Comparison of ENCODE assay signal across 23 mouse cellular contexts in genomic region chrX:101289037-101289436, GRCm38 (mm10). TPM values are rescaled to one million over a fixed set of nuclear protein-coding genes. Genes with fewer than 3 reads are reported as not detected.
DNase-seq lines count a peak whose midpoint lies in the region; ATAC-seq and TF ChIP-seq lines count a peak whose summit lies in the region.
"Had no signal": no experiment of that assay in that cellular context is flagged by ENCODE, and none has a peak within 500 bp of the region (broad histone marks: within the 10 kb centered on the region; RNA-seq: fewer than 3 reads in every experiment).

No protein-coding gene starts in this region.

- no peak for TF ChIP-seq CTCF in liver, postnatal 0 days (IDR thresholded peaks at IDR 0.05; ENCODE audit: low read depth)
- TF ChIP-seq CTCF in liver, embryonic 14.5 days (IDR thresholded peaks at IDR 0.05; ENCODE audit: low read depth): no peak

- peak overlapping the region; percentile 84; the same call in 1 of the 2 replicates for H3K27ac ChIP-seq in liver, embryonic 11.5 days (ENCODE audit: low read depth, low read length)
- H3K27ac ChIP-seq in liver, postnatal 0 days (ENCODE audit: low read depth): no peak overlapping the region
- H3K27ac ChIP-seq in liver, embryonic 13.5 days: peak overlapping the region; percentile 98
- H3K27ac ChIP-seq in liver, embryonic 14.5 days: peak overlapping the region; percentile 97
- peak overlapping the region; percentile 93 for H3K27ac ChIP-seq in liver, embryonic 16.5 days (ENCODE audit: low read length)
- H3K27ac ChIP-seq in hindbrain, embryonic 11.5 days (ENCODE audit: low read depth, low read length): no peak overlapping the region
- H3K27ac ChIP-seq: embryonic facial prominence, embryonic 10.5 days; embryonic facial prominence, embryonic 12.5 days; forebrain, embryonic 13.5 days; forebrain, embryonic 15.5 days had no signal

- no peak for ATAC-seq in liver, embryonic 11.5 days (replicated peaks; ENCODE audit: low FRiP score)
- ATAC-seq in liver, postnatal 0 days: no peak
- no peak for ATAC-seq in liver, embryonic 13.5 days (ENCODE audit: low read depth)
- no peak for ATAC-seq in liver, embryonic 14.5 days (ENCODE audit: insufficient read depth)
- no peak for ATAC-seq in liver, embryonic 16.5 days (ENCODE audit: low read depth)
- no peak for ATAC-seq in hindbrain, embryonic 11.5 days (ENCODE audit: low FRiP score)
- ATAC-seq: forebrain, embryonic 13.5 days; forebrain, embryonic 15.5 days had no signal

- peaks cover 8% of the 10 kb centered on the region; the same call in 1 of the 2 replicates for H3K4me1 ChIP-seq in liver, embryonic 11.5 days (replicated peaks; ENCODE audit: control insufficient read depth, insufficient read depth, low read length)
- H3K4me1 ChIP-seq in liver, postnatal 0 days (ENCODE audit: insufficient read depth): peaks cover 3% of the 10 kb centered on the region; the same call in 1 of the 2 replicates
- peaks cover 58% of the 10 kb centered on the region for H3K4me1 ChIP-seq in liver, embryonic 13.5 days (replicated peaks)
- peaks cover 33 to 45% of the 10 kb centered on the region in 2 experiments for H3K4me1 ChIP-seq in liver, embryonic 14.5 days (replicated peaks; ENCODE audit: control insufficient read depth in 2 of 2, insufficient read depth in 2 of 2, low read length in 1 of 2)
- peaks cover 41% of the 10 kb centered on the region for H3K4me1 ChIP-seq in liver, embryonic 16.5 days (ENCODE audit: control insufficient read depth, low read depth, low read length)
- H3K4me1 ChIP-seq in hindbrain, embryonic 11.5 days (replicated peaks; ENCODE audit: control insufficient read depth, insufficient read depth, low read length): no peaks in the 10 kb centered on the region
- H3K4me1 ChIP-seq: embryonic facial prominence, embryonic 10.5 days; embryonic facial prominence, embryonic 12.5 days; forebrain, embryonic 13.5 days; forebrain, embryonic 15.5 days had no signal

- H3K9ac ChIP-seq in liver, embryonic 11.5 days (ENCODE audit: low read depth, low read length): no peak overlapping the region
- no peak overlapping the region for H3K9ac ChIP-seq in liver, postnatal 0 days (replicated peaks)
- H3K9ac ChIP-seq in liver, embryonic 13.5 days: no peak overlapping the region
- no peak overlapping the region for H3K9ac ChIP-seq in liver, embryonic 14.5 days (replicated peaks)
- no peak overlapping the region for H3K9ac ChIP-seq in liver, embryonic 16.5 days (ENCODE audit: low read depth, low read length)
- H3K9ac ChIP-seq in hindbrain, embryonic 11.5 days (ENCODE audit: low read depth, low read length): no peak overlapping the region
- H3K9ac ChIP-seq: embryonic facial prominence, embryonic 12.5 days; forebrain, embryonic 13.5 days; forebrain, embryonic 15.5 days had no signal

- no peaks in the 10 kb centered on the region; the same call in 1 of the 2 replicates for H3K27me3 ChIP-seq in liver, embryonic 11.5 days (replicated peaks; ENCODE audit: control insufficient read depth, insufficient read depth, low read length)
- no peaks in the 10 kb centered on the region for H3K27me3 ChIP-seq in liver, postnatal 0 days (ENCODE audit: insufficient read depth, low read length)
- H3K27me3 ChIP-seq in liver, embryonic 13.5 days: no peaks in the 10 kb centered on the region
- H3K27me3 ChIP-seq in liver, embryonic 14.5 days (ENCODE audit: control insufficient read depth, insufficient read depth, low read length): no peaks in the 10 kb centered on the region
- H3K27me3 ChIP-seq in liver, embryonic 16.5 days (ENCODE audit: control insufficient read depth, insufficient read depth, low read depth, low read length): no peaks in the 10 kb centered on the region; the same call in 1 of the 2 replicates
- H3K27me3 ChIP-seq in hindbrain, embryonic 11.5 days (ENCODE audit: control insufficient read depth, insufficient read depth, low read length): no peaks in the 10 kb centered on the region
- H3K27me3 ChIP-seq: forebrain, embryonic 13.5 days; forebrain, embryonic 15.5 days had no signal

- TF ChIP-seq EP300 in liver, postnatal 0 days (IDR thresholded peaks at IDR 0.05; ENCODE audit: low read depth): no peak
- no peak for TF ChIP-seq EP300 in liver, embryonic 14.5 days (IDR thresholded peaks at IDR 0.05; ENCODE audit: low read depth)

- no peak for DNase-seq in liver, embryonic 11.5 days (ENCODE audit: low spot score)
- DNase-seq in liver, postnatal 0 days: no peak
- no peak for DNase-seq in liver, embryonic 13.5 days
- DNase-seq in liver, embryonic 14.5 days (ENCODE audit: low read depth in 3 of 3, low spot score in 3 of 3): no peak
- DNase-seq in adrenal gland, adult (ENCODE audit: inconsistent age in 2 of 2, low spot score in 1 of 2): no peak
- no peak for DNase-seq in hindbrain, embryonic 11.5 days (ENCODE audit: low spot score)
- DNase-seq: adrenal gland, adult 8-10 months; adrenal gland, postnatal 14 days; adrenal gland, postnatal 36 days; cerebellum, adult 11-12 months; cerebellum, adult 2 months; cerebellum, adult 9-10 months; cerebellum, postnatal 10 days; cerebellum, postnatal 25 days had no signal

- H3K4me2 ChIP-seq in liver, embryonic 11.5 days: no peak overlapping the region
- H3K4me2 ChIP-seq in liver, postnatal 0 days (ENCODE audit: low read depth, low read length): no peak overlapping the region
- peak overlapping the region; percentile 61; the same call in 1 of the 2 replicates for H3K4me2 ChIP-seq in liver, embryonic 13.5 days
- peak overlapping the region; percentile 69 for H3K4me2 ChIP-seq in liver, embryonic 14.5 days (ENCODE audit: low read depth)
- H3K4me2 ChIP-seq in liver, embryonic 16.5 days (ENCODE audit: low read depth, low read length): peak overlapping the region; percentile 42
- H3K4me2 ChIP-seq in hindbrain, embryonic 11.5 days (replicated peaks; ENCODE audit: low read depth, low read length): no peak overlapping the region
- H3K4me2 ChIP-seq: embryonic facial prominence, embryonic 12.5 days; forebrain, embryonic 13.5 days; forebrain, embryonic 15.5 days had no signal

- peaks cover 32% of the 10 kb centered on the region for H3K36me3 ChIP-seq in liver, embryonic 11.5 days (ENCODE audit: control insufficient read depth, insufficient read depth, low read length)
- H3K36me3 ChIP-seq in liver, postnatal 0 days (replicated peaks; ENCODE audit: insufficient read depth, low read length): peaks cover 39% of the 10 kb centered on the region
- H3K36me3 ChIP-seq in liver, embryonic 13.5 days: peaks cover 93% of the 10 kb centered on the region
- H3K36me3 ChIP-seq in liver, embryonic 14.5 days (replicated peaks; ENCODE audit: control insufficient read depth, insufficient read depth, low read depth): peaks cover 79% of the 10 kb centered on the region
- peaks cover 37% of the 10 kb centered on the region for H3K36me3 ChIP-seq in liver, embryonic 16.5 days (ENCODE audit: control insufficient read depth, insufficient read depth)
- no peaks in the 10 kb centered on the region for H3K36me3 ChIP-seq in hindbrain, embryonic 11.5 days (ENCODE audit: control insufficient read depth, insufficient read depth, low read length)

- 86% methylated on average over 7 of the region's 7 CpGs for WGBS in liver, embryonic 11.5 days
- WGBS in liver, postnatal 0 days (ENCODE audit: insufficient replicate concordance): 84% methylated on average over 7 of the region's 7 CpGs
- WGBS in liver, embryonic 13.5 days (ENCODE audit: insufficient replicate concordance): 80% methylated on average over 7 of the region's 7 CpGs
- WGBS in liver, embryonic 14.5 days (ENCODE audit: insufficient replicate concordance): 75% methylated on average over 7 of the region's 7 CpGs
- WGBS in liver, embryonic 16.5 days (ENCODE audit: insufficient replicate concordance): 74% methylated on average over 7 of the region's 7 CpGs
- WGBS in hindbrain, embryonic 11.5 days: 88% methylated on average over 7 of the region's 7 CpGs

- H3K4me3 ChIP-seq in liver, embryonic 11.5 days (ENCODE audit: low read depth, low read length): no peak overlapping the region
- H3K4me3 ChIP-seq in liver, postnatal 0 days (ENCODE audit: low read depth, low read length): no peak overlapping the region
- H3K4me3 ChIP-seq in liver, embryonic 13.5 days (replicated peaks): no peak overlapping the region
- no peak overlapping the region for H3K4me3 ChIP-seq in liver, embryonic 14.5 days (ENCODE audit: insufficient read depth in 1 of 2, low read depth in 2 of 2, low read length in 2 of 2)
- H3K4me3 ChIP-seq in liver, embryonic 16.5 days (ENCODE audit: low read depth, low read length): no peak overlapping the region
- no peak overlapping the region for H3K4me3 ChIP-seq in hindbrain, embryonic 11.5 days (ENCODE audit: low read depth, low read length)
- H3K4me3 ChIP-seq: embryonic facial prominence, embryonic 10.5 days; embryonic facial prominence, embryonic 12.5 days; forebrain, embryonic 13.5 days; forebrain, embryonic 15.5 days had no signal

- no peaks in the 10 kb centered on the region for H3K9me3 ChIP-seq in liver, embryonic 11.5 days (ENCODE audit: control insufficient read depth, low read length)
- H3K9me3 ChIP-seq in liver, postnatal 0 days (ENCODE audit: low read length): no peaks in the 10 kb centered on the region
- H3K9me3 ChIP-seq in liver, embryonic 13.5 days (replicated peaks): no peaks in the 10 kb centered on the region
- H3K9me3 ChIP-seq in liver, embryonic 14.5 days (ENCODE audit: control insufficient read depth, low read length): no peaks in the 10 kb centered on the region
- no peaks in the 10 kb centered on the region for H3K9me3 ChIP-seq in liver, embryonic 16.5 days (replicated peaks; ENCODE audit: control insufficient read depth, low read length)
- no peaks in the 10 kb centered on the region for H3K9me3 ChIP-seq in hindbrain, embryonic 11.5 days (ENCODE audit: control insufficient read depth, low read length)
- H3K9me3 ChIP-seq: embryonic facial prominence, embryonic 10.5 days; embryonic facial prominence, embryonic 12.5 days; forebrain, embryonic 13.5 days; forebrain, embryonic 15.5 days had no signal

RNA-seq across cellular contexts. Expression of gene Nlgn3, which starts 9.9 kb away (rescaled TPM):
- polyA plus RNA-seq in liver, embryonic 11.5 days (2014; fragmentation: Nextera tagmentation; extraction: Ambion mirVana): 0.51 and 0.59 TPM in 2 replicates
- 0.05 and 0.06 TPM in 2 replicates for polyA plus RNA-seq in liver, postnatal 0 days (2015; fragmentation: Nextera tagmentation; extraction: Ambion mirVana)
- 0.14 and 0.21 TPM in 2 replicates for polyA plus RNA-seq in liver, embryonic 13.5 days (2015; fragmentation: Nextera tagmentation; extraction: Ambion mirVana)
- polyA plus RNA-seq in liver, embryonic 14.5 days (2012; rRNA removed): 0.03 and 0.06 TPM in 2 replicates
- 0.05 and 0.08 TPM in 2 replicates for polyA plus RNA-seq in liver, embryonic 14.5 days (2014; fragmentation: Nextera tagmentation; extraction: Ambion mirVana)
- 0.06 and 0.11 TPM in 2 replicates for polyA plus RNA-seq in liver, embryonic 16.5 days (2015; fragmentation: Nextera tagmentation; extraction: Ambion mirVana)
- polyA plus RNA-seq in hindbrain, embryonic 11.5 days (2014; fragmentation: Nextera tagmentation; extraction: Ambion mirVana): 24.5 and 29.1 TPM in 2 replicates
- polyA plus RNA-seq: C2C12 had no signal

RNA-seq across cellular contexts. Expression of gene Med12, which starts 15.2 kb away (rescaled TPM):
- polyA plus RNA-seq in liver, embryonic 11.5 days (2014; fragmentation: Nextera tagmentation; extraction: Ambion mirVana): 36.5 and 41.1 TPM in 2 replicates
- 10.2 and 14.3 TPM in 2 replicates for polyA plus RNA-seq in liver, postnatal 0 days (2015; fragmentation: Nextera tagmentation; extraction: Ambion mirVana)
- polyA plus RNA-seq in liver, embryonic 13.5 days (2015; fragmentation: Nextera tagmentation; extraction: Ambion mirVana): 18.4 and 21.1 TPM in 2 replicates
- polyA plus RNA-seq in liver, embryonic 14.5 days (2012; rRNA removed): 34.3 and 37.8 TPM in 2 replicates
- polyA plus RNA-seq in liver, embryonic 14.5 days (2014; fragmentation: Nextera tagmentation; extraction: Ambion mirVana): 21.9 and 27.5 TPM in 2 replicates
- polyA plus RNA-seq in liver, embryonic 16.5 days (2015; fragmentation: Nextera tagmentation; extraction: Ambion mirVana): 21.6 and 25.5 TPM in 2 replicates
- polyA plus RNA-seq in hindbrain, embryonic 11.5 days (2014; fragmentation: Nextera tagmentation; extraction: Ambion mirVana): 39.0 and 44.3 TPM in 2 replicates

RNA-seq across cellular contexts. Expression of gene Gm20489, which starts 20.2 kb away (rescaled TPM):
- polyA plus RNA-seq in liver, embryonic 11.5 days (2014; fragmentation: Nextera tagmentation; extraction: Ambion mirVana): not detected in 2 replicates
- polyA plus RNA-seq in liver, postnatal 0 days (2015; fragmentation: Nextera tagmentation; extraction: Ambion mirVana): not detected in 2 replicates
- 0.08 TPM in 1 of 2 replicates, not detected in the other for polyA plus RNA-seq in liver, embryonic 13.5 days (2015; fragmentation: Nextera tagmentation; extraction: Ambion mirVana)
- polyA plus RNA-seq in liver, embryonic 14.5 days (2012; rRNA removed): not detected in 2 replicates
- not detected in 2 replicates for polyA plus RNA-seq in liver, embryonic 14.5 days (2014; fragmentation: Nextera tagmentation; extraction: Ambion mirVana)
- not detected in 2 replicates for polyA plus RNA-seq in liver, embryonic 16.5 days (2015; fragmentation: Nextera tagmentation; extraction: Ambion mirVana)
- polyA plus RNA-seq in hindbrain, embryonic 11.5 days (2014; fragmentation: Nextera tagmentation; extraction: Ambion mirVana): not detected in 2 replicates
- polyA plus RNA-seq: C2C12; cerebellum, adult 2 months; cortical plate, adult 2 months; embryonic facial prominence, embryonic 10.5 days; embryonic facial prominence, embryonic 12.5 days; embryonic facial prominence, embryonic 14.5 days; forebrain, embryonic 11.5 days; forebrain, embryonic 13.5 days; forebrain, embryonic 15.5 days had no signal

RNA-seq across cellular contexts. Expression of gene Il2rg, which starts 21.0 kb away (rescaled TPM):
- polyA plus RNA-seq in liver, embryonic 11.5 days (2014; fragmentation: Nextera tagmentation; extraction: Ambion mirVana): 16.9 and 19.8 TPM in 2 replicates
- polyA plus RNA-seq in liver, postnatal 0 days (2015; fragmentation: Nextera tagmentation; extraction: Ambion mirVana): 7.7 and 8.0 TPM in 2 replicates
- 9.0 and 11.4 TPM in 2 replicates for polyA plus RNA-seq in liver, embryonic 13.5 days (2015; fragmentation: Nextera tagmentation; extraction: Ambion mirVana)
- polyA plus RNA-seq in liver, embryonic 14.5 days (2012; rRNA removed): 5.5 and 6.4 TPM in 2 replicates
- polyA plus RNA-seq in liver, embryonic 14.5 days (2014; fragmentation: Nextera tagmentation; extraction: Ambion mirVana): 7.8 and 8.3 TPM in 2 replicates
- 7.3 and 8.2 TPM in 2 replicates for polyA plus RNA-seq in liver, embryonic 16.5 days (2015; fragmentation: Nextera tagmentation; extraction: Ambion mirVana)
- polyA plus RNA-seq in hindbrain, embryonic 11.5 days (2014; fragmentation: Nextera tagmentation; extraction: Ambion mirVana): 3.6 TPM in 2 replicates

RNA-seq across cellular contexts. Expression of gene Gm614, which starts 25.2 kb away (rescaled TPM):
- not detected in 2 replicates for polyA plus RNA-seq in liver, embryonic 11.5 days (2014; fragmentation: Nextera tagmentation; extraction: Ambion mirVana)
- polyA plus RNA-seq in liver, postnatal 0 days (2015; fragmentation: Nextera tagmentation; extraction: Ambion mirVana): not detected in 2 replicates
- not detected in 2 replicates for polyA plus RNA-seq in liver, embryonic 13.5 days (2015; fragmentation: Nextera tagmentation; extraction: Ambion mirVana)
- 0.06 TPM in 1 of 2 replicates, not detected in the other for polyA plus RNA-seq in liver, embryonic 14.5 days (2012; rRNA removed)
- not detected in 2 replicates for polyA plus RNA-seq in liver, embryonic 14.5 days (2014; fragmentation: Nextera tagmentation; extraction: Ambion mirVana)
- polyA plus RNA-seq in liver, embryonic 16.5 days (2015; fragmentation: Nextera tagmentation; extraction: Ambion mirVana): not detected in 2 replicates
- not detected in 2 replicates for polyA plus RNA-seq in hindbrain, embryonic 11.5 days (2014; fragmentation: Nextera tagmentation; extraction: Ambion mirVana)
- polyA plus RNA-seq: C2C12; cerebellum, adult 2 months; cortical plate, adult 2 months; embryonic facial prominence, embryonic 10.5 days; embryonic facial prominence, embryonic 12.5 days; embryonic facial prominence, embryonic 14.5 days; forebrain, embryonic 11.5 days; forebrain, embryonic 13.5 days; forebrain, embryonic 15.5 days had no signal

Comparison
In these comparisons a context has a peak if more than half of its experiments do, and no peak if none do; other contexts are left out.
1. H3K27ac ChIP-seq: peak in liver, embryonic 11.5 days (single experiment), liver, embryonic 13.5 days (single experiment), liver, embryonic 14.5 days (single experiment) and liver, embryonic 16.5 days (single experiment); none in liver, postnatal 0 days (single experiment) and hindbrain, embryonic 11.5 days (single experiment).
2. H3K4me2 ChIP-seq: peak in liver, embryonic 13.5 days (single experiment), liver, embryonic 14.5 days (single experiment) and liver, embryonic 16.5 days (single experiment); none in liver, embryonic 11.5 days (single experiment), liver, postnatal 0 days (single experiment) and hindbrain, embryonic 11.5 days (single experiment).
3. RNA of gene Nlgn3, which starts 9.9 kb away (polyA plus RNA-seq): 24.5 to 29.1 TPM in hindbrain, embryonic 11.5 days; 0.51 to 0.59 TPM in liver, embryonic 11.5 days, 0.14 to 0.21 TPM in liver, embryonic 13.5 days, 0.06 to 0.11 TPM in liver, embryonic 16.5 days, 0.05 to 0.06 TPM in liver, postnatal 0 days and 0.03 to 0.08 TPM in liver, embryonic 14.5 days; every median in the first group is over 10 times any median in the second.